Mouse (Mus musculus) limb, embryonic 12.5 days (tissue): ENCODE measurements at regions not wholly inside any gene's neighbourhood (a gene's known extent, or its start where the extent isn't known, plus 50 kb on each side); places are given as distances from the start of the nearest gene placed in this dataset.

ENCODE experiments used
- ATAC-seq: fragments of 200-750 bp; cut with Nextera tagmentation; 2 replicates; pipeline ENCODE4 v1.8.0; 2017; ENCODE audit warnings: low read depth, moderate TSS enrichment; ENCODE audit not compliant: insufficient number of reproducible peaks, insufficient read depth, low FRiP score, low TSS enrichment
- H3K27ac ChIP-seq: fragments of 300-500 bp; sonication (generic); 2 replicates; pipeline ENCODE4 v1.5.1; 2016; ENCODE audit warnings: mild to moderate bottlenecking, moderate library complexity
- H3K27me3 ChIP-seq: fragments of 300-500 bp; sonication (generic); 2 replicates; pipeline ENCODE4 v1.6.1; 2016; ENCODE audit warnings: mild to moderate bottlenecking, moderate library complexity
- H3K36me3 ChIP-seq: fragments of 300-500 bp; sonication (generic); 2 replicates; pipeline ENCODE4 v1.6.1; 2016; ENCODE audit warnings: mild to moderate bottlenecking, moderate library complexity
- H3K4me1 ChIP-seq: fragments of 300-500 bp; sonication (generic); replicated peaks from 2 replicates; pipeline ENCODE4 v1.6.1; 2016
- H3K4me2 ChIP-seq: fragments of 300-500 bp; sonication (generic); 2 replicates; pipeline ENCODE4 v1.6.1; 2016; ENCODE audit warnings: mild to moderate bottlenecking, moderate library complexity
- H3K4me3 ChIP-seq: fragments of 300-500 bp; sonication (generic); replicated peaks from 2 replicates; pipeline ENCODE4 v1.5.1; 2016; ENCODE audit warnings: mild to moderate bottlenecking
- H3K9ac ChIP-seq: fragments of 300-500 bp; sonication (generic); replicated peaks from 2 replicates; pipeline ENCODE4 v1.6.1; 2016; ENCODE audit warnings: mild to moderate bottlenecking, moderate library complexity
- H3K9me3 ChIP-seq: fragments of 300-500 bp; sonication (generic); 2 replicates; pipeline ENCODE4 v1.6.1; 2016; ENCODE audit warnings: mild to moderate bottlenecking, moderate library complexity
- WGBS: fragments of 180-500 bp; shearing (Covaris S2); methylation state at CpG from one replicate; pipeline ENCODE4 v1.1.7; 2016; 5-methylcytosine and 5-hydroxymethylcytosine counted together

DNA sequence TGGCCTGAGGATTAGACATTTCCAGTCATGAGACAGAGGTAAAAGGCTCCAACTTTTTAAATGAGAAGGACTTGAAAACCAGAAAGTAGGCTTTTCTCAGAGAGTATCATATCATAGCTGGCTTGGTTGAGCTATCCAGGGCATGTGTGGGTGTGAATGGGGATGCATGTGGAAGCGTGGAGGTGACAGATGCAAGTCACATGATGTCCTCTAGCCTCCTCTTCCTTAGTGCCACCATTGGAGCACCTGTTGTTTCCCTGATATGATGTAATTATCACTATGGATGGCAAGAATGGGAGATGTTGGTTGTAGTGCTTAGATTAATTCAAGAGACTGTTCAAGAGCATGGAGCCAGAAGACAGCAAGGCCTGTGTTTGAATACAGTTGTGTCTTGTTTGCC is 510.0 kb downstream of the Ccdc171 start:
- Histone ChIP-seq H3K4me1 (peaks cover 20% of the 10 kb centered on the region), H3K4me3 (no peak overlapping the region), H3K4me2 (no peak overlapping the region), H3K9me3 (no peaks in the 10 kb centered on the region), H3K36me3 (no peaks in the 10 kb centered on the region), H3K27me3 (no peaks in the 10 kb centered on the region), H3K9ac (no peak overlapping the region), H3K27ac (no peak overlapping the region)
- ATAC-seq, result no peak
- WGBS, result 96% methylated on average over 1 of the region's 1 CpGs

- Histone ChIP-seq H3K36me3 (no peaks in the 10 kb centered on the region), H3K9me3 (no peaks in the 10 kb centered on the region), H3K9ac (no peak overlapping the region), H3K4me3 (no peak overlapping the region), H3K4me1 (peaks cover 11% of the 10 kb centered on the region), H3K4me2 (no peak overlapping the region), H3K27ac (no peak overlapping the region), H3K27me3 (no peaks in the 10 kb centered on the region)
- 57% methylated on average over 3 of the region's 3 CpGs for WGBS
- ATAC-seq, result no peak
These were observed 512.2 kb downstream of the Ccdc171 start for GRCm38 (mm10) chr4:84037535-84037934.

DNA sequence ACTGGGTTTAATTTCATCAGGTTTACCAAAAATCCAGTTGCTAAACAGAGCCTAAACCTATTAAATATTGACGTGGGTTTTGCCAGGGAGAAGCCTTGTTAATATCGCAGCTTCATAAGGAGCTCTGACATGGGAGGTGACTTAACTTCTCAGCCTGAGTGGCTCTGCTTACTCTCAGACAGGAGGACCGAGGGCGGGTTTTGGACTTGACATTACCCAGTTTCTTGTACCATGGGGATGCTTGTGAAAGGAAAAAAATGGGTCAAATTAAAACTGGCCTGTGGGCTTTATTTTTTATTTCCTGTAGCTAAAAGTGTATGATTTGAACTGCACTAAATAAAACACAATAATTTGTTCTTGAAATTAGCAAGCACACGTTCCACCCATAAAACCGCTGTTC is 524.9 kb downstream of the Ccdc171 start:
- Histone ChIP-seq H3K27ac (0 out of 2 replicates have a peak overlapping the region, but pooled peaks have one; percentile 18), H3K4me3 (no peak overlapping the region), H3K9me3 (no peaks in the 10 kb centered on the region), H3K4me1 (peaks cover 18% of the 10 kb centered on the region), H3K36me3 (no peaks in the 10 kb centered on the region), H3K4me2 (no peak overlapping the region), H3K27me3 (no peaks in the 10 kb centered on the region), H3K9ac (no peak overlapping the region)
- 44% methylated on average over 6 of the region's 6 CpGs for WGBS
- peak; percentile 63; the same call in 1 of the 2 replicates for ATAC-seq

- 83% methylated on average over 6 of the region's 6 CpGs for WGBS
- no peak overlapping the region for H3K27ac ChIP-seq
- H3K9ac ChIP-seq, result no peak overlapping the region
- H3K4me1 ChIP-seq, result no peaks in the 10 kb centered on the region
- no peaks in the 10 kb centered on the region for H3K36me3 ChIP-seq
- no peak overlapping the region for H3K4me2 ChIP-seq
- H3K9me3 ChIP-seq, result no peaks in the 10 kb centered on the region
- H3K4me3 ChIP-seq, result no peak overlapping the region
- no peak for ATAC-seq
- no peaks in the 10 kb centered on the region for H3K27me3 ChIP-seq
These were observed 531.6 kb downstream of the Ccdc171 start for GRCm38 (mm10) chr4:84056863-84057502.

DNA sequence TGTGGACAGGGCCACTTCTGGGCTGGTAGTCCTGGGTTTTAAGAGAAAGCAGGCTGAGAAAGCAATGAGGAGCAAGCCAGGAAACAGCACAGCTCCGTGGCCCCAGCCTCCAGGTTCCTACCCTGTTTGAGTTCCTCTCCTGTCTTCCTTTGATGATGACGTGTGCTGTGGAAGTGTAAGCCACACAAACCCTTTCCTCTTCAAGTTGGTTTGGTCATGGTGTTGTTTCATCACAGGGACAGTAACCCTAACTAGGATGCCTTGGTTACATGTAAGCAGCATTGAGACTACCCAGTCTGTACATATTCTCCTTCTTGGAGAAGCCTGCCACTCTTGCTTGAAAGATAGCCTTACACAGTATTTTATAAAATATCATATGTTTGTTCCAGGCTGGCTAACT is 534.8 kb downstream of the Ccdc171 start:
- 90% methylated on average over 2 of the region's 2 CpGs for WGBS
- no peak overlapping the region for H3K4me3 ChIP-seq

GRCm38 (mm10) chr4:84063755-84064154 is 538.4 kb downstream of the Ccdc171 start:
- Histone ChIP-seq H3K4me2 (no peak overlapping the region), H3K4me3 (no peak overlapping the region), H3K27me3 (0 out of 2 replicates have a peak, but pooled peaks cover 4% of the 10 kb centered on the region), H3K9ac (no peak overlapping the region; the same call in 1 of the 2 replicates), H3K4me1 (peaks cover 35% of the 10 kb centered on the region), H3K27ac (0 out of 2 replicates have a peak overlapping the region, but pooled peaks have one; percentile 35), H3K36me3 (no peaks in the 10 kb centered on the region), H3K9me3 (no peaks in the 10 kb centered on the region)
- WGBS, result 72% methylated on average over 5 of the region's 5 CpGs
- no peak for ATAC-seq

More for the DNA sequence above, 534.8 kb downstream of the Ccdc171 start:
- 0 out of 2 replicates have a peak, but pooled peaks cover 4% of the 10 kb centered on the region for H3K27me3 ChIP-seq
- no peak overlapping the region for H3K27ac ChIP-seq
- no peaks in the 10 kb centered on the region for H3K36me3 ChIP-seq
- H3K4me2 ChIP-seq, result no peak overlapping the region
- no peaks in the 10 kb centered on the region for H3K9me3 ChIP-seq
- no peak for ATAC-seq
- H3K9ac ChIP-seq, result no peak overlapping the region
- peaks cover 17% of the 10 kb centered on the region for H3K4me1 ChIP-seq

GRCm38 (mm10) chr4:84064614-84065456 is 539.5 kb downstream of the Ccdc171 start:
- 0 out of 2 replicates have a peak, but pooled peaks cover 4% of the 10 kb centered on the region for H3K27me3 ChIP-seq

GRCm38 (mm10) chr4:84065457-84066124 is 540.2 kb downstream of the Ccdc171 start:
- Histone ChIP-seq H3K36me3 (no peaks in the 10 kb centered on the region), H3K4me1 (peaks cover 54% of the 10 kb centered on the region), H3K4me2 (no peak overlapping the region), H3K27me3 (0 out of 2 replicates have a peak, but pooled peaks cover 4% of the 10 kb centered on the region), H3K9ac (no peak overlapping the region), H3K27ac (no peak overlapping the region), H3K4me3 (no peak overlapping the region), H3K9me3 (no peaks in the 10 kb centered on the region)
- no peak for ATAC-seq
- WGBS, result 44% methylated on average over 12 of the region's 12 CpGs

More at GRCm38 (mm10) chr4:84064614-84065456, 539.5 kb downstream of the Ccdc171 start:
- H3K36me3 ChIP-seq, result no peaks in the 10 kb centered on the region
- no peaks in the 10 kb centered on the region for H3K9me3 ChIP-seq
- H3K4me3 ChIP-seq, result no peak overlapping the region
- peaks cover 46% of the 10 kb centered on the region for H3K4me1 ChIP-seq
- no peak overlapping the region for H3K9ac ChIP-seq
- no peak overlapping the region for H3K4me2 ChIP-seq
- 20% methylated on average over 15 of the region's 15 CpGs for WGBS
- 0 out of 2 replicates have a peak, but pooled peaks have one; percentile 29 for ATAC-seq
- 0 out of 2 replicates have a peak overlapping the region, but pooled peaks have one; percentile 35 for H3K27ac ChIP-seq

- peaks cover 70% of the 10 kb centered on the region for H3K4me1 ChIP-seq
These were observed 542.7 kb downstream of the Ccdc171 start for GRCm38 (mm10) chr4:84067931-84068575.

GRCm38 (mm10) chr4:84068947-84069663 is 543.8 kb downstream of the Ccdc171 start:
- peaks cover 63% of the 10 kb centered on the region for H3K4me1 ChIP-seq
- ATAC-seq, result 0 out of 2 replicates have a peak, but pooled peaks have one; percentile 45
- H3K27me3 ChIP-seq, result no peaks in the 10 kb centered on the region
- no peaks in the 10 kb centered on the region for H3K36me3 ChIP-seq
- peak overlapping the region; percentile 87 for H3K27ac ChIP-seq
- 0 out of 2 replicates have a peak overlapping the region, but pooled peaks have one; percentile 19 for H3K4me2 ChIP-seq
- H3K9ac ChIP-seq, result no peak overlapping the region
- H3K9me3 ChIP-seq, result no peaks in the 10 kb centered on the region
- H3K4me3 ChIP-seq, result no peak overlapping the region
- 11% methylated on average over 11 of the region's 11 CpGs for WGBS

More at GRCm38 (mm10) chr4:84067931-84068575, 542.7 kb downstream of the Ccdc171 start:
- Histone ChIP-seq H3K36me3 (no peaks in the 10 kb centered on the region), H3K9me3 (no peaks in the 10 kb centered on the region), H3K9ac (no peak overlapping the region), H3K27ac (peak overlapping the region; percentile 69), H3K27me3 (no peaks in the 10 kb centered on the region), H3K4me2 (no peak overlapping the region), H3K4me3 (no peak overlapping the region)
- 77% methylated on average over 14 of the region's 14 CpGs for WGBS
- ATAC-seq, result no peak
